Mouse (Mus musculus) forebrain, embryonic 15.5 days (tissue): Measurements from ENCODE around the gene Vdac2. TPM values are rescaled to one million over a fixed set of nuclear protein-coding genes. Genes with fewer than 3 reads are reported as not detected.

ENCODE experiments used
- ATAC-seq: fragments of 200-750 bp; cut with Nextera tagmentation; replicated peaks from 2 replicates; pipeline ENCODE4 v1.8.0; 2017; ENCODE audit warnings: mild to moderate bottlenecking, moderate TSS enrichment, moderate library complexity
- H3K27ac ChIP-seq: fragments of 300-500 bp; sonication (generic); replicated peaks from 2 replicates; pipeline ENCODE4 v1.5.1; 2015; ENCODE audit warnings: mild to moderate bottlenecking, inconsistent platforms
- H3K27me3 ChIP-seq: fragments of 300-500 bp; sonication (generic); 2 replicates; pipeline ENCODE4 v1.6.1; 2015; ENCODE audit warnings: inconsistent platforms
- H3K36me3 ChIP-seq: fragments of 300-500 bp; sonication (generic); 2 replicates; pipeline ENCODE4 v1.6.1; 2015; ENCODE audit warnings: mild to moderate bottlenecking, inconsistent platforms
- H3K4me1 ChIP-seq: fragments of 300-500 bp; sonication (generic); 2 replicates; pipeline ENCODE4 v1.6.1; 2015; ENCODE audit warnings: inconsistent platforms
- H3K4me2 ChIP-seq: fragments of 300-500 bp; sonication (generic); replicated peaks from 2 replicates; pipeline ENCODE4 v1.6.1; 2015; ENCODE audit warnings: mild to moderate bottlenecking, inconsistent platforms
- H3K4me3 ChIP-seq: fragments of 300-500 bp; sonication (generic); 2 replicates; pipeline ENCODE4 v1.5.1; 2015; ENCODE audit warnings: mild to moderate bottlenecking, inconsistent platforms
- H3K9ac ChIP-seq: fragments of 300-500 bp; sonication (generic); replicated peaks from 2 replicates; pipeline ENCODE4 v1.6.1; 2015; ENCODE audit warnings: mild to moderate bottlenecking, inconsistent platforms
- H3K9me3 ChIP-seq: fragments of 300-500 bp; sonication (generic); 2 replicates; pipeline ENCODE4 v1.6.1; 2016; ENCODE audit warnings: inconsistent platforms
- WGBS: fragments of 180-500 bp; shearing (Covaris S2); methylation state at CpG from one replicate; pipeline ENCODE4 v1.1.7; 2015; ENCODE audit warnings: mixed read lengths; 5-methylcytosine and 5-hydroxymethylcytosine counted together
- polyA plus RNA-seq: library from polyadenylated mRNA; unstranded; fragments of >200 nt; fragmentation: Nextera tagmentation; extraction: Ambion mirVana; gene quantifications from 2 replicates; pipeline ENCODE4 v1.2.1, GENCODE M21; 2015

Gene Vdac2
- polyA plus RNA-seq, 1 experiment from 2014 or later, result 250 TPM

- no peak for ATAC-seq
- 91% methylated on average over 3 of the region's 3 CpGs for WGBS
These were observed 18.3 kb upstream of the Vdac2 start for GRCm38 (mm10) chr14:21806631-21807160.

DNA sequence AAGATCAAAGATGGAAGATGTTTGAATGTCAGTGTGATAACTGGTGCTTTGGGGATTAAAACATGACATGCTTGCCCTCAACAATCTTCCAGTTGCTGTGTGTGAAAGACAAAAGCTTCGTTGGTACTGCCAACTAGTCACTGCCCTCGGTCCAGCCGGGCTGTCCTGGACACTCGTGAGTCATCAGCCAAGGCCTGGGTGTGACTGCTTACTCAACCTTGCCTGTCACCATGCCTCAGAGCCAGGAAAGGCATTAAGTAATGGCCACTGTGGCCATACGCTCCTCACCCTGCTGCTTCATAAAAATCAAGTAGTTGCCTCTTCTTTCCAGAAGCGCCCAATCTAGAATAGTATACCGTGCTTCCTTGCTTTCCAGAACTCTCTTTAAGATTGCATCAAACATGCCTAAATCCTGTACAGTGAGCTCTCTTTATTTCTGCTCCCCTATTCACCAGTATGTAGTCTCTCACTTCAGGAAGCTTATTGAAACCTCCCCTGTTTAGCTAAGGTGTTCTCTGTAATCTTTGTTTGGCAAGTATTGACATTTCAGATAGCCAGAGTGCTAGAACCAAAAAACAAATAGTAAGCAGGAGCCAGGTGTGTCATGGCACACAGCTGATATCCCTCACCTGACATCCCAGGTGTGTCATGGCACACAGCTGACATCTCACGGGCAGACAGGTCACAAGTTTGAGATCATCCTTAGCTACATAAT is 16.7 kb upstream of the Vdac2 start:
- Histone ChIP-seq H3K36me3 (no peaks in the 10 kb centered on the region), H3K27ac (no peak overlapping the region), H3K4me3 (no peak overlapping the region), H3K9ac (no peak overlapping the region), H3K9me3 (no peaks in the 10 kb centered on the region), H3K27me3 (no peaks in the 10 kb centered on the region), H3K4me1 (no peaks in the 10 kb centered on the region), H3K4me2 (no peak overlapping the region)
- WGBS, result 90% methylated on average over 8 of the region's 8 CpGs
- no peak for ATAC-seq

More at GRCm38 (mm10) chr14:21806631-21807160, 18.3 kb upstream of the Vdac2 start:
- no peak overlapping the region for H3K27ac ChIP-seq
- H3K9ac ChIP-seq, result no peak overlapping the region
- H3K36me3 ChIP-seq, result no peaks in the 10 kb centered on the region
- H3K4me2 ChIP-seq, result no peak overlapping the region
- no peaks in the 10 kb centered on the region for H3K4me1 ChIP-seq
- H3K27me3 ChIP-seq, result no peaks in the 10 kb centered on the region
- H3K9me3 ChIP-seq, result no peaks in the 10 kb centered on the region
- H3K4me3 ChIP-seq, result no peak overlapping the region

GRCm38 (mm10) chr14:21809418-21809817 is 15.6 kb upstream of the Vdac2 start:
- ATAC-seq, result no peak
- no peaks in the 10 kb centered on the region for H3K27me3 ChIP-seq
- 89% methylated on average over 2 of the region's 2 CpGs for WGBS
- no peak overlapping the region for H3K9ac ChIP-seq
- no peaks in the 10 kb centered on the region for H3K9me3 ChIP-seq
- H3K4me1 ChIP-seq, result no peaks in the 10 kb centered on the region
- H3K27ac ChIP-seq, result no peak overlapping the region
- H3K4me2 ChIP-seq, result no peak overlapping the region
- no peak overlapping the region for H3K4me3 ChIP-seq
- H3K36me3 ChIP-seq, result no peaks in the 10 kb centered on the region

DNA sequence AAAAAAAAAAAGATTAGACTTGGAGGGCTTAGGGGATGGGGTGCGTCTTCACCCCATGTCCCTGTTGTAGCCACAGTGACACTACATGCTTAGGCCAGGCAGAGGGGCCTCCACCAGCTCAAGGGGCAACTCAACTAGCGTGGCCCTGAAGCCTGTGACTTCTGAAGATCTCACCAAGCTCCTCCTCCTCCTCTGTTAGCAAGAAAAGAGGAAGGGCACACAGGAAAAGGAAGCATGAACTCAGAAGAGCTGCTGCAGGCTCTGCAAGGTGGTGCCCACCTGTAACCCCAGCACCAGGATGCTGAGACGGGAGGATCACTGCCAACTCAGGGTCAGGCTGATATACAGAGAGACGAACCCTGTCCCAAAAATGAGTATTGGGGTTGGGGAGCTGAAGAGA is 13.7 kb upstream of the Vdac2 start:
- 91% methylated on average over 4 of the region's 4 CpGs for WGBS
- ATAC-seq, result no peak
- H3K36me3 ChIP-seq, result no peaks in the 10 kb centered on the region
- no peak overlapping the region for H3K9ac ChIP-seq
- no peak overlapping the region for H3K4me2 ChIP-seq
- H3K4me1 ChIP-seq, result no peaks in the 10 kb centered on the region
- no peaks in the 10 kb centered on the region for H3K9me3 ChIP-seq
- no peak overlapping the region for H3K27ac ChIP-seq
- no peaks in the 10 kb centered on the region for H3K27me3 ChIP-seq
- no peak overlapping the region for H3K4me3 ChIP-seq

- ATAC-seq, result no peak
- H3K4me2 ChIP-seq, result no peak overlapping the region
- no peak overlapping the region for H3K9ac ChIP-seq
- no peak overlapping the region for H3K4me3 ChIP-seq
- no peaks in the 10 kb centered on the region for H3K4me1 ChIP-seq
- WGBS, result 84% methylated on average over 10 of the region's 10 CpGs
- H3K27me3 ChIP-seq, result no peaks in the 10 kb centered on the region
- H3K9me3 ChIP-seq, result no peaks in the 10 kb centered on the region
- no peaks in the 10 kb centered on the region for H3K36me3 ChIP-seq
- no peak overlapping the region for H3K27ac ChIP-seq
These were observed 13.2 kb upstream of the Vdac2 start for GRCm38 (mm10) chr14:21811744-21812393.

DNA sequence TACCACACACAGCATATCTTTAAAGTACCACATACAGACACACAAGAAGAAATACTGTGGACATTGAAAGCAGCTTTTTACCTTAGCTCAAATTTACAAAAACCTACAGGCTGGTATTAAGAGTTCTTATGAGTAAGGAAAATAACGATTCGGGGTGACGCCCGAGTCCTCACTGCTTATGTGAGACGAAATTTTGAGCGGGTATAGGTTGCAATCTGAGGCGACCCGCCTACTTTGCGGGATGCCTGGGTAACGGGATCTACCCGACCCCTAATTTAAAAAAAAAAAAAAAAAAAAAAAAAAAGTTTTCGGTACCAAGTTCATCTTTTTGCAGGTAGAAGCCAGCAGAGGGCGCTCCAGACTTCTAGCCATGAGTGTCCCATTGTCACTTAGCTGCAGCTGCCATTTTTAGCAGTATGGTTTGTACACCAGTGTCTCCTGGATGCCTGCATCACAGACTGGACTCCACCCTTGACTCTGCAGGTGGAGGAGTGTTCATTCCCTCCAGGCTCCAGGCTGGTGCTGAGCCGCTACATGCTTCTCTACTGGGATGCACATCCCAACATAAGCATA is 12.4 kb upstream of the Vdac2 start:
- H3K4me3 ChIP-seq, result no peak overlapping the region
- H3K27ac ChIP-seq, result no peak overlapping the region
- 22% methylated on average over 14 of the region's 14 CpGs for WGBS
- no peaks in the 10 kb centered on the region for H3K9me3 ChIP-seq
- H3K4me1 ChIP-seq, result no peaks in the 10 kb centered on the region
- no peak overlapping the region for H3K4me2 ChIP-seq
- no peak for ATAC-seq
- H3K9ac ChIP-seq, result no peak overlapping the region
- no peaks in the 10 kb centered on the region for H3K36me3 ChIP-seq
- H3K27me3 ChIP-seq, result no peaks in the 10 kb centered on the region

- Histone ChIP-seq H3K9me3 (no peaks in the 10 kb centered on the region), H3K9ac (no peak overlapping the region), H3K4me3 (no peak overlapping the region), H3K27me3 (no peaks in the 10 kb centered on the region), H3K4me1 (no peaks in the 10 kb centered on the region), H3K27ac (no peak overlapping the region), H3K4me2 (no peak overlapping the region), H3K36me3 (no peaks in the 10 kb centered on the region)
- ATAC-seq, result no peak
- WGBS, result 90% methylated on average over 4 of the region's 4 CpGs
These were observed 11.8 kb upstream of the Vdac2 start for GRCm38 (mm10) chr14:21813216-21813615.

DNA sequence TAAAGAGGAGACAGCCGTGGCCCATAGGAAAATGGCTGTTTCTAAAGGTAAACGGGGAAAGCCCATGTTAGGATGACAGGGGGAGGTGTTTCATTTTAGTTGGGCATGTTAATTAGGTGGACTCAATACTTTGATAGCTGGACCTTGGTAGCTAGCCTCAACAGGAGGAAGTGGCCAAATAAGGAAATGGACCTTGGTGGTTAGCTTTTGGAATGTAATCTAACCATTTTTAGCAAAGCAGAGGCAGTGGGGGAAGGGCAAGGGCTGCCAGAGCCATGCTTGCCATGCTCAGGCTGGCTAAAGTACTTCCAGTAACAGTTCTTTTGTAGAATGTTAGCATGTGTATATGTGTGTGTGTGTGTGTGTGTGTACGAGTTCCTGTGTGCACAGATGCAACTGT is 11.2 kb upstream of the Vdac2 start:
- no peaks in the 10 kb centered on the region for H3K4me1 ChIP-seq
- no peak overlapping the region for H3K27ac ChIP-seq
- H3K9ac ChIP-seq, result no peak overlapping the region
- 78% methylated on average over 3 of the region's 3 CpGs for WGBS
- H3K27me3 ChIP-seq, result no peaks in the 10 kb centered on the region
- no peaks in the 10 kb centered on the region for H3K9me3 ChIP-seq
- no peak for ATAC-seq
- no peaks in the 10 kb centered on the region for H3K36me3 ChIP-seq
- no peak overlapping the region for H3K4me3 ChIP-seq
- no peak overlapping the region for H3K4me2 ChIP-seq

GRCm38 (mm10) chr14:21814606-21815005 is 10.4 kb upstream of the Vdac2 start:
- H3K4me3 ChIP-seq, result no peak overlapping the region
- H3K4me1 ChIP-seq, result no peaks in the 10 kb centered on the region
- ATAC-seq, result no peak
- no peaks in the 10 kb centered on the region for H3K27me3 ChIP-seq
- H3K9me3 ChIP-seq, result no peaks in the 10 kb centered on the region
- H3K9ac ChIP-seq, result no peak overlapping the region
- no peak overlapping the region for H3K27ac ChIP-seq
- H3K36me3 ChIP-seq, result no peaks in the 10 kb centered on the region
- WGBS, result 88% methylated on average over 4 of the region's 4 CpGs
- no peak overlapping the region for H3K4me2 ChIP-seq

DNA sequence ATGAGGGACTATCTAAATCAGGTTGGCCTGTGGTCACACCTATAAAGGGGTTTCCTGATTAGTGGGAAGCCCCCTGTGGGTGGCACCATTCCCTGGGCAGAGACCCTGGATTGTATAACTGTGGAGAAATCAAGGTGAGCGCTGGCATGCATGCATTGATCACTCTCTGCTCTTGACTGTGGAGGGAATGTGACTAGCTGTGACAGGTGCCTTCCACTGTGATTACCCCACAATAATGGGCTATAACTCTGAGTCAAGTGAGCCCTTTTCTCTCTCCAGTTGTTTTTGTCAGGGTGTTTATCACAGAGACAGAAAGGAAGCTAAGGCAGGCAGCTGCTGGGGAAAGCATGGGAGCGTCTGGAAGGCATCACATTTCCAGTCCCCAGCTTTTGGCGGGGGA is 8.8 kb upstream of the Vdac2 start:
- no peaks in the 10 kb centered on the region for H3K36me3 ChIP-seq
- no peaks in the 10 kb centered on the region for H3K9me3 ChIP-seq
- no peak for ATAC-seq

GRCm38 (mm10) chr14:21817453-21817852 is 7.6 kb upstream of the Vdac2 start:
- no peak for ATAC-seq
- 57% methylated on average over 4 of the region's 4 CpGs for WGBS

More for the DNA sequence above, 8.8 kb upstream of the Vdac2 start:
- no peak overlapping the region for H3K4me3 ChIP-seq
- H3K27me3 ChIP-seq, result no peaks in the 10 kb centered on the region
- no peaks in the 10 kb centered on the region for H3K4me1 ChIP-seq
- H3K27ac ChIP-seq, result no peak overlapping the region
- H3K4me2 ChIP-seq, result no peak overlapping the region
- H3K9ac ChIP-seq, result no peak overlapping the region
- 82% methylated on average over 3 of the region's 3 CpGs for WGBS

DNA sequence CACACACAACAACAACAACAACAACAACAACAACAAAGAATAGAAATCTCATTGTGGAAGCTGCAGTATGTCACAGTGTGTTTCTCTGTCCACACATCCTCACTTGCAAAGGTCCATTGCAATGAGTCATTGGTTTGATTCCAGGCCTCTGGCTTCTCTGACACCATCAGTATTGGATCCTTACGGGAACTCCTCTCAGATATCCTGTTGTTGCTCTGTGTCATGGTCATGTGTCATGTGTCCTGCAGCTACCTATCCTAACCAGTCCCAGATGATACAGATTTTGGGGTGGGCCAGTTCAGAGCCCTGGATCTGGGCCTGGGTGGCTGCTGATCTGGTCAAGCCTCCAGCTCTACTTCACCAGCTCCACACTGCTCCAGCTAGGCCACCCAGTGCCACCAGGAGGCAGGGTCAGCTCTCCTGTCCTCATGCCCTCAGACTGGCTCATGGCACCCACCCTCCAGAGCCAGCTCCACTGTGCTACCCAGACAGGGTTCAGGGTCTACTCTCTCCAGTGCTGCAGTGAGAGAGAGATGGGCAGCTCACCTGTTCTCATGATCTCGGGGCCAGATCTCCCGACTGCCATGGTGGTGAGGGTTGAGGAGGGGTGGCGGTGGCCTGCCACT is 4.0 kb upstream of the Vdac2 start:
- no peaks in the 10 kb centered on the region for H3K36me3 ChIP-seq
- 91% methylated on average over 4 of the region's 4 CpGs for WGBS

More at GRCm38 (mm10) chr14:21817453-21817852, 7.6 kb upstream of the Vdac2 start:
- no peaks in the 10 kb centered on the region for H3K9me3 ChIP-seq
- no peak overlapping the region for H3K27ac ChIP-seq
- H3K4me2 ChIP-seq, result no peak overlapping the region
- no peaks in the 10 kb centered on the region for H3K4me1 ChIP-seq
- no peaks in the 10 kb centered on the region for H3K36me3 ChIP-seq
- no peak overlapping the region for H3K9ac ChIP-seq
- H3K27me3 ChIP-seq, result no peaks in the 10 kb centered on the region
- no peak overlapping the region for H3K4me3 ChIP-seq

More for the DNA sequence above, 4.0 kb upstream of the Vdac2 start:
- Histone ChIP-seq H3K4me2 (no peak overlapping the region), H3K9me3 (no peaks in the 10 kb centered on the region), H3K9ac (no peak overlapping the region), H3K27ac (no peak overlapping the region), H3K27me3 (no peaks in the 10 kb centered on the region), H3K4me1 (no peaks in the 10 kb centered on the region), H3K4me3 (no peak overlapping the region)
- ATAC-seq, result no peak; the same call in 1 of the 2 replicates
